Mouse (Mus musculus): ENCODE results near the gene Trappc10. TPM values are rescaled to one million over a fixed set of nuclear protein-coding genes. Genes with fewer than 3 reads are reported as not detected.

The Trappc10 gene
- polyA plus RNA-seq, 1 experiment from 2014 or later, result 4.7 TPM

GRCm38 (mm10) chr10:78285409-78285808 is 41.0 kb upstream of the Trappc10 start:
- WGBS, result 88% methylated on average over 6 of the region's 6 CpGs
- Histone ChIP-seq H3K27me3 (ENCODE audit: control insufficient read depth, insufficient read depth, low read length) (no peaks in the 10 kb centered on the region), H3K36me3 (ENCODE audit: control insufficient read depth, insufficient read depth, low read length) (peaks cover 18% of the 10 kb centered on the region; the same call in 1 of the 2 replicates), H3K4me1 (ENCODE audit: control insufficient read depth, insufficient read depth, low read length) (no peaks in the 10 kb centered on the region), H3K9me3 (replicated peaks; ENCODE audit: control insufficient read depth, low read length) (no peaks in the 10 kb centered on the region), H3K9ac (ENCODE audit: low read length) (no peak overlapping the region), H3K4me2 (ENCODE audit: low read depth, low read length) (no peak overlapping the region), H3K27ac (ENCODE audit: low read length) (no peak overlapping the region), H3K4me3 (replicated peaks; ENCODE audit: low read length) (no peak overlapping the region)
- no peak for ATAC-seq (ENCODE audit: insufficient read depth, low FRiP score)

DNA sequence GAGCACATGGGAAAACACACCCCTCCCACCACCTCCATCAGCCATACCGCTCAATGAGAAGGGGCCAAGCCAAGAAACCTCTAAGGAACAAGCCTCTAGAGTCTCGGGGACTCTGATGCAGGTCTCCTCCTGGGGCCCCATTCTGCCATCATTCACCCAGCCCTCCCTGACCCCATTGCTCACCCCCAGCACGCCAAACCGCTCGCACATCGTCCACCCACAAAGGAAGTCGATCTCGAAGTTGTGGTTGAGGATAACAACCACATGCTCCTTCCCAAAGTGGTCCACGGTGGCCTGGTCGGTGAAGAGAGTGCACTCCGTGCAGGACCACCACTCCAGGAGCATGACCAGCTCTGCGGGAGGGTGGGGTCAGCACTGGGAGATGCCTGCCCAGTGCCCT is 40.4 kb upstream of the Trappc10 start:
- no peaks in the 10 kb centered on the region for H3K27me3 ChIP-seq (ENCODE audit: control insufficient read depth, insufficient read depth, low read length)
- no peaks in the 10 kb centered on the region for H3K9me3 ChIP-seq (replicated peaks; ENCODE audit: control insufficient read depth, low read length)
- H3K4me3 ChIP-seq (replicated peaks; ENCODE audit: low read length), result no peak overlapping the region
- ATAC-seq (ENCODE audit: insufficient read depth, low FRiP score), result no peak
- no peaks in the 10 kb centered on the region for H3K4me1 ChIP-seq (ENCODE audit: control insufficient read depth, insufficient read depth, low read length)
- no peak overlapping the region for H3K9ac ChIP-seq (ENCODE audit: low read length)
- peaks cover 18% of the 10 kb centered on the region; the same call in 1 of the 2 replicates for H3K36me3 ChIP-seq (ENCODE audit: control insufficient read depth, insufficient read depth, low read length)
- H3K4me2 ChIP-seq (ENCODE audit: low read depth, low read length), result no peak overlapping the region
- H3K27ac ChIP-seq (ENCODE audit: low read length), result no peak overlapping the region
- 81% methylated on average over 12 of the region's 12 CpGs for WGBS

GRCm38 (mm10) chr10:78282411-78282810 is 38.0 kb upstream of the Trappc10 start:
- no peak for ATAC-seq (ENCODE audit: insufficient read depth, low FRiP score)
- no peak overlapping the region for H3K27ac ChIP-seq (ENCODE audit: low read length)
- H3K4me3 ChIP-seq (replicated peaks; ENCODE audit: low read length), result no peak overlapping the region
- H3K9me3 ChIP-seq (replicated peaks; ENCODE audit: control insufficient read depth, low read length), result no peaks in the 10 kb centered on the region
- H3K27me3 ChIP-seq (ENCODE audit: control insufficient read depth, insufficient read depth, low read length), result no peaks in the 10 kb centered on the region
- peaks cover 18% of the 10 kb centered on the region; the same call in 1 of the 2 replicates for H3K36me3 ChIP-seq (ENCODE audit: control insufficient read depth, insufficient read depth, low read length)
- no peaks in the 10 kb centered on the region for H3K4me1 ChIP-seq (ENCODE audit: control insufficient read depth, insufficient read depth, low read length)
- no peak overlapping the region for H3K9ac ChIP-seq (ENCODE audit: low read length)
- no peak overlapping the region for H3K4me2 ChIP-seq (ENCODE audit: low read depth, low read length)
- WGBS, result 93% methylated on average over 4 of the region's 4 CpGs

DNA sequence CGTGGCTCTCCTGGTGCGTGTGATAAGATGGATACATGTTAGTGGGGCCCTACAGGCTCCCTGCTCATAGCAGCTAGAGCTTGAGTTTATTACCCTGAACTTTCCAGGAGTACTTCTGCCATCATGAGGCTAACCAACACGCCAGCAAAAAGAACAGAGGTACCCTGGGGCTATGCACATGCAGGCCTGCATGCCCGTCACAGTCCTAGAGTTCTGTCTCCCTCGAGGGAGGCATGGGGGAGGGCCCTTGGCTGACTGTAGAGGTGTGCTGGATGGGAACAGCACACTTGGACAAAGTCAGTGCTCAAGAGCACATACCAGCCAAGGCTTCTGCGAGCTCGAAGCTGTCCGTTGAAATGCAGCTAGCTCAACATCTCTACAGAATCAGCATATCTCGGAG is 36.0 kb upstream of the Trappc10 start:
- Histone ChIP-seq H3K4me2 (ENCODE audit: low read depth, low read length) (no peak overlapping the region), H3K36me3 (ENCODE audit: control insufficient read depth, insufficient read depth, low read length) (peaks cover 4% of the 10 kb centered on the region; the same call in 1 of the 2 replicates), H3K4me3 (replicated peaks; ENCODE audit: low read length) (no peak overlapping the region), H3K9me3 (replicated peaks; ENCODE audit: control insufficient read depth, low read length) (no peaks in the 10 kb centered on the region), H3K27ac (ENCODE audit: low read length) (no peak overlapping the region), H3K4me1 (ENCODE audit: control insufficient read depth, insufficient read depth, low read length) (no peaks in the 10 kb centered on the region), H3K27me3 (ENCODE audit: control insufficient read depth, insufficient read depth, low read length) (no peaks in the 10 kb centered on the region), H3K9ac (ENCODE audit: low read length) (no peak overlapping the region)
- 91% methylated on average over 9 of the region's 9 CpGs for WGBS
- no peak for ATAC-seq (ENCODE audit: insufficient read depth, low FRiP score)

DNA sequence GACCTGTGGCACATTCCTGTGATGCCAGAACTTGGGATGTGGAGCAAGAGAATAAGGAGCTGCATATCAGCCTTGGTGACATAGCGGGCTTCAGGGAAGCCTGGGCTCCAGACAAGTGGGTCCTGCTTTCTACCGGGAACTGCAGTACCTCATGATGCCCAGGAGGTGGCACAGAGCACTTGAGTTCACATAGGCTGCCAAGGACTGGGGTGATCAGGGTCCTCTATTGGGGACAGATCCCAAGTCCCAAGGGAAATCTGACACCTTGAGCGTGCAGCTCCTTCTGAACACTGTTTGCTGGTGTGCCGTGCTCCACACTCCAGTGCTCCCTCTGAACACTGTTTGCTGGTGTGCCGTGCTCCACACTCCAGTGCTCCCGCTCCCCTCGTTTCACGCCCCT is 34.8 kb upstream of the Trappc10 start:
- Histone ChIP-seq H3K27me3 (ENCODE audit: control insufficient read depth, insufficient read depth, low read length) (no peaks in the 10 kb centered on the region), H3K4me3 (replicated peaks; ENCODE audit: low read length) (no peak overlapping the region), H3K4me1 (ENCODE audit: control insufficient read depth, insufficient read depth, low read length) (no peaks in the 10 kb centered on the region), H3K36me3 (ENCODE audit: control insufficient read depth, insufficient read depth, low read length) (peaks cover 4% of the 10 kb centered on the region; the same call in 1 of the 2 replicates), H3K9me3 (replicated peaks; ENCODE audit: control insufficient read depth, low read length) (no peaks in the 10 kb centered on the region), H3K9ac (ENCODE audit: low read length) (no peak overlapping the region), H3K27ac (ENCODE audit: low read length) (no peak overlapping the region), H3K4me2 (ENCODE audit: low read depth, low read length) (no peak overlapping the region)
- peak; percentile 61; the same call in 1 of the 2 replicates for ATAC-seq (ENCODE audit: insufficient read depth, low FRiP score)
- 56% methylated on average over 8 of the region's 8 CpGs for WGBS

- Histone ChIP-seq H3K27me3 (ENCODE audit: control insufficient read depth, insufficient read depth, low read length) (no peaks in the 10 kb centered on the region), H3K9me3 (replicated peaks; ENCODE audit: control insufficient read depth, low read length) (no peaks in the 10 kb centered on the region), H3K4me3 (replicated peaks; ENCODE audit: low read length) (no peak overlapping the region), H3K4me2 (ENCODE audit: low read depth, low read length) (no peak overlapping the region), H3K4me1 (ENCODE audit: control insufficient read depth, insufficient read depth, low read length) (0 out of 2 replicates have a peak, but pooled peaks cover 2% of the 10 kb centered on the region), H3K27ac (ENCODE audit: low read length) (no peak overlapping the region), H3K36me3 (ENCODE audit: control insufficient read depth, insufficient read depth, low read length) (peaks cover 7% of the 10 kb centered on the region; the same call in 1 of the 2 replicates), H3K9ac (ENCODE audit: low read length) (no peak overlapping the region)
- no peak for ATAC-seq (ENCODE audit: insufficient read depth, low FRiP score)
- 78% methylated on average over 3 of the region's 3 CpGs for WGBS
Observed at GRCm38 (mm10) chr10:78277835-78278234, 33.4 kb upstream of the Trappc10 start.

GRCm38 (mm10) chr10:78276242-78276641 is 31.8 kb upstream of the Trappc10 start:
- H3K27ac ChIP-seq (ENCODE audit: low read length), result peak overlapping the region; percentile 23; the same call in 1 of the 2 replicates
- H3K27me3 ChIP-seq (ENCODE audit: control insufficient read depth, insufficient read depth, low read length), result no peaks in the 10 kb centered on the region
- 88% methylated on average over 4 of the region's 4 CpGs for WGBS
- no peaks in the 10 kb centered on the region for H3K9me3 ChIP-seq (replicated peaks; ENCODE audit: control insufficient read depth, low read length)
- no peak overlapping the region for H3K4me3 ChIP-seq (replicated peaks; ENCODE audit: low read length)
- peaks cover 8% of the 10 kb centered on the region; the same call in 1 of the 2 replicates for H3K4me1 ChIP-seq (ENCODE audit: control insufficient read depth, insufficient read depth, low read length)
- H3K4me2 ChIP-seq (ENCODE audit: low read depth, low read length), result no peak overlapping the region
- H3K36me3 ChIP-seq (ENCODE audit: control insufficient read depth, insufficient read depth, low read length), result 0 out of 2 replicates have a peak, but pooled peaks cover 5% of the 10 kb centered on the region
- H3K9ac ChIP-seq (ENCODE audit: low read length), result no peak overlapping the region
- ATAC-seq (ENCODE audit: insufficient read depth, low FRiP score), result no peak

- no peak overlapping the region for H3K4me3 ChIP-seq (replicated peaks; ENCODE audit: low read length)
- WGBS, result 27% methylated on average over 9 of the region's 9 CpGs
- H3K36me3 ChIP-seq (ENCODE audit: control insufficient read depth, insufficient read depth, low read length), result 0 out of 2 replicates have a peak, but pooled peaks cover 5% of the 10 kb centered on the region
- H3K27ac ChIP-seq (ENCODE audit: low read length), result no peak overlapping the region
- H3K4me2 ChIP-seq (ENCODE audit: low read depth, low read length), result no peak overlapping the region
- peaks cover 8% of the 10 kb centered on the region; the same call in 1 of the 2 replicates for H3K4me1 ChIP-seq (ENCODE audit: control insufficient read depth, insufficient read depth, low read length)
- H3K9me3 ChIP-seq (replicated peaks; ENCODE audit: control insufficient read depth, low read length), result no peaks in the 10 kb centered on the region
- no peaks in the 10 kb centered on the region for H3K27me3 ChIP-seq (ENCODE audit: control insufficient read depth, insufficient read depth, low read length)
- H3K9ac ChIP-seq (ENCODE audit: low read length), result peak overlapping the region; percentile 52; the same call in 1 of the 2 replicates
- peak; percentile 61; the same call in 1 of the 2 replicates for ATAC-seq (ENCODE audit: insufficient read depth, low FRiP score)
Observed at GRCm38 (mm10) chr10:78272932-78273331, 28.5 kb upstream of the Trappc10 start.

DNA sequence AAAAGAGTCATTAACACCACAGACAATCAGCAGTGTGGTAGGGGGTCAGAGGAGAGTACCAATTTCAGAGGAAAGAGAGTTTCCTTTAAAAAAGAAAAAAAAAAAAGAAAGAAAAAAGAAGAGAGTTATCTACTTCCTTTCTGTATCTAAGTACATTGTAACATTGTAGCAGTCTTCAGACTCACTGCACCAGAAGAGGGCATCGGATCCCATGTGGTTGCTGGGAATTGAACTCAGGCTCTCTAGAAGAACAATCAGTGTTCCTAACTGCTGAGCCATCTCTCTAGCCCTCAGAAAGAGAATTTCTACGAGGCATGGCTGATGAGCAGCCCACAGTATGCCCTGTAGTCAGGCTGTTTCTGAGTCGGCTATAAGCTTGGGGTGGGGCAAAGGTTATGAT is 21.4 kb upstream of the Trappc10 start:
- Histone ChIP-seq H3K4me1 (ENCODE audit: control insufficient read depth, insufficient read depth, low read length) (no peaks in the 10 kb centered on the region), H3K4me2 (ENCODE audit: low read depth, low read length) (no peak overlapping the region), H3K9ac (ENCODE audit: low read length) (no peak overlapping the region), H3K27ac (ENCODE audit: low read length) (no peak overlapping the region), H3K27me3 (ENCODE audit: control insufficient read depth, insufficient read depth, low read length) (no peaks in the 10 kb centered on the region), H3K4me3 (replicated peaks; ENCODE audit: low read length) (no peak overlapping the region), H3K9me3 (replicated peaks; ENCODE audit: control insufficient read depth, low read length) (0 out of 2 replicates have a peak, but pooled peaks cover 3% of the 10 kb centered on the region), H3K36me3 (ENCODE audit: control insufficient read depth, insufficient read depth, low read length) (no peaks in the 10 kb centered on the region)
- no peak for ATAC-seq (ENCODE audit: insufficient read depth, low FRiP score)
- 54% methylated on average over 3 of the region's 3 CpGs for WGBS
